14 mouse cellular contexts compared by ENCODE assay signal in the genomic region with DNA sequence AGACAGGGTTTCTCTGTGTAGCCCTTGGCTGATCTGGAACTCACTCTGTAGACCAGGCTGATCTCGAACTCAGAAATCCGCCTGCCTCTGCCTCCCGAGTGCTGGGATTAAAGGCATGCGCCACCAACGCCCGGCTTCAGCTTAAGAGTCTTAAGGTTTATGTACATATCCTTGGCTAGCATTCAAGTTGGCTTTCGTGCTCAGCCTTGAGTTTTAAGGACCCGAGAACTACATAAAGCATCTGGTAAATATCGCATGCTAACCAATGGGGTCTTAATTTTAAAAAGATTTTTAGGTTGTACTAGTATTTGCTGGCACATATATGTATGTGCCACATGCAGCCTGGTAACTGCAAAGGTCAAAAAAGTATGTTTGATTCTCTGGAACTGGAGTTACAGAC. TPM values are rescaled to one million over a fixed set of nuclear protein-coding genes. Genes with fewer than 3 reads are reported as not detected.
DNase-seq lines count a peak whose midpoint lies in the region; ATAC-seq lines count a peak whose summit lies in the region.
"Had no signal": no experiment of that assay in that cellular context is flagged by ENCODE, and none has a peak within 500 bp of the region (broad histone marks: within the 10 kb centered on the region; RNA-seq: fewer than 3 reads in every experiment).

No protein-coding gene starts in this region.

- no peak overlapping the region for H3K9ac ChIP-seq in heart, embryonic 13.5 days
- H3K9ac ChIP-seq in midbrain, embryonic 13.5 days (replicated peaks) = no peak overlapping the region
- H3K9ac ChIP-seq in midbrain, embryonic 16.5 days (ENCODE audit: low read depth, low read length) = no peak overlapping the region
- no peak overlapping the region for H3K9ac ChIP-seq in hindbrain, embryonic 15.5 days
- H3K9ac ChIP-seq in neural tube, embryonic 15.5 days (replicated peaks) = no peak overlapping the region

- WGBS in heart, embryonic 13.5 days = 88% methylated on average over 9 of the region's 9 CpGs
- WGBS in midbrain, embryonic 13.5 days = 98% methylated on average over 9 of the region's 9 CpGs
- 95% methylated on average over 9 of the region's 9 CpGs for WGBS in midbrain, embryonic 16.5 days
- 93% methylated on average over 9 of the region's 9 CpGs for WGBS in hindbrain, embryonic 15.5 days
- 94% methylated on average over 9 of the region's 9 CpGs for WGBS in neural tube, embryonic 15.5 days

- peak overlapping the region; percentile 85 for H3K4me2 ChIP-seq in heart, embryonic 13.5 days
- H3K4me2 ChIP-seq in midbrain, embryonic 13.5 days (replicated peaks) = peak overlapping the region; percentile 88; the same call in 1 of the 2 replicates
- no peak overlapping the region for H3K4me2 ChIP-seq in midbrain, embryonic 16.5 days (ENCODE audit: low read length)
- peak overlapping the region; percentile 79 for H3K4me2 ChIP-seq in hindbrain, embryonic 15.5 days
- peak overlapping the region; percentile 74; the same call in 1 of the 2 replicates for H3K4me2 ChIP-seq in neural tube, embryonic 15.5 days

- no peak for DNase-seq in heart, postnatal 10 days
- DNase-seq in yolk sac, embryonic 10.5 days (ENCODE audit: low spot score) = no peak
- DNase-seq: cerebellum, adult 2 months; heart, adult 2 months; kidney, postnatal 36 days had no signal

- H3K4me3 ChIP-seq in heart, embryonic 13.5 days = peak overlapping the region; percentile 75; the same call in 1 of the 2 replicates
- no peak overlapping the region for H3K4me3 ChIP-seq in midbrain, embryonic 13.5 days (replicated peaks)
- H3K4me3 ChIP-seq in midbrain, embryonic 16.5 days (ENCODE audit: low read depth, low read length) = no peak overlapping the region
- no peak overlapping the region for H3K4me3 ChIP-seq in hindbrain, embryonic 15.5 days
- H3K4me3 ChIP-seq in neural tube, embryonic 15.5 days (replicated peaks) = no peak overlapping the region

- intact Hi-C loops in heart, postnatal 10 days (cut with DNase I) = loop anchor here (10.0 kb wide), 1 partner anchor 535 kb away; the partner anchor contains the start of genes Cct6b and Zfp830

- no peak for ATAC-seq in heart, embryonic 13.5 days (ENCODE audit: extremely low read depth, insufficient number of reproducible peaks, low FRiP score, low TSS enrichment)
- ATAC-seq in midbrain, embryonic 13.5 days = no peak
- ATAC-seq in midbrain, embryonic 16.5 days = no peak
- no peak for ATAC-seq in hindbrain, embryonic 15.5 days (ENCODE audit: low FRiP score, low read depth)
- ATAC-seq in neural tube, embryonic 15.5 days (ENCODE audit: low FRiP score) = no peak

- H3K9me3 ChIP-seq in heart, embryonic 13.5 days = no peaks in the 10 kb centered on the region
- H3K9me3 ChIP-seq in midbrain, embryonic 13.5 days = no peaks in the 10 kb centered on the region
- no peaks in the 10 kb centered on the region for H3K9me3 ChIP-seq in midbrain, embryonic 16.5 days (replicated peaks; ENCODE audit: control insufficient read depth, low read length, poor library complexity, severe bottlenecking)
- no peaks in the 10 kb centered on the region for H3K9me3 ChIP-seq in hindbrain, embryonic 15.5 days
- H3K9me3 ChIP-seq in neural tube, embryonic 15.5 days (replicated peaks) = no peaks in the 10 kb centered on the region
- H3K9me3 ChIP-seq: embryonic facial prominence, embryonic 12.5 days had no signal

- peaks cover 41% of the 10 kb centered on the region for H3K4me1 ChIP-seq in heart, embryonic 13.5 days
- H3K4me1 ChIP-seq in midbrain, embryonic 13.5 days (replicated peaks) = peaks cover 48% of the 10 kb centered on the region
- H3K4me1 ChIP-seq in midbrain, embryonic 16.5 days (ENCODE audit: control insufficient read depth, insufficient read depth, low read length) = peaks cover 42% of the 10 kb centered on the region
- peaks cover 55% of the 10 kb centered on the region for H3K4me1 ChIP-seq in hindbrain, embryonic 15.5 days (replicated peaks)
- H3K4me1 ChIP-seq in neural tube, embryonic 15.5 days = peaks cover 54% of the 10 kb centered on the region

- H3K27ac ChIP-seq in heart, embryonic 13.5 days (replicated peaks) = no peak overlapping the region
- H3K27ac ChIP-seq in midbrain, embryonic 13.5 days = no peak overlapping the region
- no peak overlapping the region for H3K27ac ChIP-seq in midbrain, embryonic 16.5 days (ENCODE audit: low read length)
- no peak overlapping the region for H3K27ac ChIP-seq in hindbrain, embryonic 15.5 days (replicated peaks)
- H3K27ac ChIP-seq in neural tube, embryonic 15.5 days (replicated peaks) = no peak overlapping the region

- H3K27me3 ChIP-seq in heart, embryonic 13.5 days (replicated peaks) = no peaks in the 10 kb centered on the region
- no peaks in the 10 kb centered on the region for H3K27me3 ChIP-seq in midbrain, embryonic 13.5 days
- no peaks in the 10 kb centered on the region for H3K27me3 ChIP-seq in midbrain, embryonic 16.5 days (ENCODE audit: control insufficient read depth, insufficient read depth, low read depth, low read length)
- H3K27me3 ChIP-seq in hindbrain, embryonic 15.5 days = no peaks in the 10 kb centered on the region
- no peaks in the 10 kb centered on the region for H3K27me3 ChIP-seq in neural tube, embryonic 15.5 days (replicated peaks)
- H3K27me3 ChIP-seq: embryonic facial prominence, embryonic 12.5 days had no signal

- H3K36me3 ChIP-seq in heart, embryonic 13.5 days = peaks cover 26% of the 10 kb centered on the region
- peaks cover 14% of the 10 kb centered on the region for H3K36me3 ChIP-seq in midbrain, embryonic 13.5 days
- H3K36me3 ChIP-seq in midbrain, embryonic 16.5 days (ENCODE audit: control insufficient read depth, insufficient read depth, low read length) = no peaks in the 10 kb centered on the region; the same call in 1 of the 2 replicates
- peaks cover 15% of the 10 kb centered on the region for H3K36me3 ChIP-seq in hindbrain, embryonic 15.5 days
- peaks cover 14% of the 10 kb centered on the region for H3K36me3 ChIP-seq in neural tube, embryonic 15.5 days

RNA-seq across cellular contexts. Expression of gene Ap2b1, which starts 0.9 kb away (rescaled TPM):
- polyA plus RNA-seq in heart, embryonic 13.5 days (2015; fragmentation: Nextera tagmentation; extraction: Ambion mirVana) = 36.2 and 37.2 TPM in 2 replicates
- 10 to 100 TPM; 73.2 to 81.4 TPM for total RNA-seq in heart, postnatal 10 days (2021)
- 109 and 116 TPM in 2 replicates for polyA plus RNA-seq in midbrain, embryonic 13.5 days (2015; fragmentation: Nextera tagmentation; extraction: Ambion mirVana)
- polyA plus RNA-seq in midbrain, embryonic 16.5 days (2015; fragmentation: Nextera tagmentation; extraction: Ambion mirVana) = 135 and 137 TPM in 2 replicates
- polyA plus RNA-seq in hindbrain, embryonic 15.5 days (2015; fragmentation: Nextera tagmentation; extraction: Ambion mirVana) = 111 and 117 TPM in 2 replicates
- 100 and 101 TPM in 2 replicates for polyA plus RNA-seq in neural tube, embryonic 15.5 days (2015; fragmentation: Nextera tagmentation; extraction: Ambion mirVana)

RNA-seq across cellular contexts. Expression of gene Pex12, which starts 2.7 kb away (rescaled TPM):
- polyA plus RNA-seq in heart, embryonic 13.5 days (2015; fragmentation: Nextera tagmentation; extraction: Ambion mirVana) = 8.5 and 8.6 TPM in 2 replicates
- total RNA-seq in heart, postnatal 10 days (2021) = 10 to 100 TPM; 12.8 to 12.9 TPM
- 21.0 and 21.1 TPM in 2 replicates for polyA plus RNA-seq in midbrain, embryonic 13.5 days (2015; fragmentation: Nextera tagmentation; extraction: Ambion mirVana)
- polyA plus RNA-seq in midbrain, embryonic 16.5 days (2015; fragmentation: Nextera tagmentation; extraction: Ambion mirVana) = 16.1 and 16.2 TPM in 2 replicates
- polyA plus RNA-seq in hindbrain, embryonic 15.5 days (2015; fragmentation: Nextera tagmentation; extraction: Ambion mirVana) = 15.6 and 15.9 TPM in 2 replicates
- polyA plus RNA-seq in neural tube, embryonic 15.5 days (2015; fragmentation: Nextera tagmentation; extraction: Ambion mirVana) = 14.6 and 16.8 TPM in 2 replicates

RNA-seq across cellular contexts. Expression of gene Slfn14, which starts 13.2 kb away (rescaled TPM):
- 0.84 and 0.88 TPM in 2 replicates for polyA plus RNA-seq in heart, embryonic 13.5 days (2015; fragmentation: Nextera tagmentation; extraction: Ambion mirVana)
- under 1 TPM; 0.10 to 0.15 TPM for total RNA-seq in heart, postnatal 10 days (2021)
- 0.12 and 0.15 TPM in 2 replicates for polyA plus RNA-seq in midbrain, embryonic 13.5 days (2015; fragmentation: Nextera tagmentation; extraction: Ambion mirVana)
- polyA plus RNA-seq in midbrain, embryonic 16.5 days (2015; fragmentation: Nextera tagmentation; extraction: Ambion mirVana) = not detected in 2 replicates
- 0.07 and 0.09 TPM in 2 replicates for polyA plus RNA-seq in hindbrain, embryonic 15.5 days (2015; fragmentation: Nextera tagmentation; extraction: Ambion mirVana)
- 0.09 TPM in 1 of 2 replicates, not detected in the other for polyA plus RNA-seq in neural tube, embryonic 15.5 days (2015; fragmentation: Nextera tagmentation; extraction: Ambion mirVana)
- total RNA-seq: midbrain, postnatal 0 days had no signal
- polyA plus RNA-seq: heart, adult 2 months; midbrain, postnatal 0 days; small intestine, adult 2 months; urinary bladder, adult 2 months had no signal
